Mouse (Mus musculus) stomach, postnatal 0 days (tissue): ENCODE results near the gene Zfp36l2.

Experiments
- CTCF ChIP-seq: IDR thresholded peaks from 2 replicates; pipeline ENCODE4 v1.5.1; 2016; ENCODE audit warnings: antibody characterized with exemption, low read depth, mild to moderate bottlenecking, moderate library complexity
- EP300 ChIP-seq: optimal IDR thresholded peaks from 2 replicates; pipeline ENCODE3; 2016; ENCODE audit warnings: antibody characterized with exemption

GRCm38 (mm10) chr17:84183291-84183781, 4.4 kb downstream of the Zfp36l2 start:
- TF ChIP-seq CTCF: no peak
- no peak for TF ChIP-seq EP300
